Mouse (Mus musculus) olfactory bulb, adult 2 months (tissue): ENCODE data around the gene Fam124b.

Experiments
- CTCF ChIP-seq: fragments of 200-500 bp; IDR thresholded peaks from 2 replicates; pipeline ENCODE4 v1.5.1; 2012; ENCODE audit warnings: low read depth, mild to moderate bottlenecking, low read length, moderate library complexity; ENCODE audit not compliant: insufficient read depth
- POLR2A ChIP-seq: fragments of 200-500 bp; IDR thresholded peaks from 2 replicates; pipeline ENCODE4 v1.6.1; 2012; ENCODE audit warnings: mild to moderate bottlenecking, low read depth, low read length, moderate library complexity; ENCODE audit not compliant: insufficient read depth

- TF ChIP-seq CTCF (no peak), POLR2A (no peak)
Observed at GRCm38 (mm10) chr1:80202314-80202713, 16.0 kb downstream of the Fam124b start.
